Mouse (Mus musculus): ENCODE measurements around the gene Acbd5.
"Not testable (repeated sequence)": the region's sequence is repeated elsewhere in the genome, so short reads cannot be mapped to it uniquely, and the experiment has no call there.

The Acbd5 gene

GRCm38 (mm10) chr2:23067552-23068369 is at the start of gene Acbd5:
Acbd5 (plus strand) TSS chr2:23068167.
- peak; percentile 75 for DNase-seq (ENCODE audit: low read depth, low spot score)

GRCm38 (mm10) chr2:23019170-23019569 is 48.8 kb upstream of the Acbd5 start:
- no peak for DNase-seq (ENCODE audit: low read depth, low spot score)

- DNase-seq (ENCODE audit: low read depth, low spot score): no peak
These were observed 46.6 kb upstream of the Acbd5 start for GRCm38 (mm10) chr2:23021320-23021719.

GRCm38 (mm10) chr2:23021721-23022120 is 46.2 kb upstream of the Acbd5 start:
- no peak for DNase-seq (ENCODE audit: low read depth, low spot score)

- no peak for DNase-seq (ENCODE audit: low read depth, low spot score)
These were observed 44.9 kb upstream of the Acbd5 start for GRCm38 (mm10) chr2:23023023-23023422.

GRCm38 (mm10) chr2:23023714-23024282 is 44.2 kb upstream of the Acbd5 start:
- DNase-seq (ENCODE audit: low read depth, low spot score): no peak

GRCm38 (mm10) chr2:23026379-23026778 is 41.6 kb upstream of the Acbd5 start:
- no peak for DNase-seq (ENCODE audit: low read depth, low spot score)

GRCm38 (mm10) chr2:23028826-23029225 is 39.1 kb upstream of the Acbd5 start:
- no peak for DNase-seq (ENCODE audit: low read depth, low spot score)

- DNase-seq (ENCODE audit: low read depth, low spot score): no peak
These were observed 37.3 kb upstream of the Acbd5 start for GRCm38 (mm10) chr2:23030631-23031030.

- DNase-seq (ENCODE audit: low read depth, low spot score): no peak
These were observed 33.1 kb upstream of the Acbd5 start for GRCm38 (mm10) chr2:23034692-23035435.

GRCm38 (mm10) chr2:23035467-23035866 is 32.5 kb upstream of the Acbd5 start:
- no peak for DNase-seq (ENCODE audit: low read depth, low spot score)

GRCm38 (mm10) chr2:23039082-23040000 is 28.6 kb upstream of the Acbd5 start:
- no peak for DNase-seq (ENCODE audit: low read depth, low spot score)

- peak; percentile 85 for DNase-seq (ENCODE audit: low read depth, low spot score)
These were observed 27.8 kb upstream of the Acbd5 start, which contains the start of gene Abi1 for GRCm38 (mm10) chr2:23040001-23040646. Abi1 (minus strand) TSS chr2:23040241.

GRCm38 (mm10) chr2:23040690-23041089 is 27.3 kb upstream of the Acbd5 start:
- DNase-seq (ENCODE audit: low read depth, low spot score): not testable (repeated sequence)

- no peak for DNase-seq (ENCODE audit: low read depth, low spot score)
These were observed 26.5 kb upstream of the Acbd5 start for GRCm38 (mm10) chr2:23041457-23041856.

- no peak for DNase-seq (ENCODE audit: low read depth, low spot score)
These were observed 25.8 kb upstream of the Acbd5 start for GRCm38 (mm10) chr2:23042189-23042588.

GRCm38 (mm10) chr2:23045703-23046102 is 22.3 kb upstream of the Acbd5 start:
- no peak for DNase-seq (ENCODE audit: low read depth, low spot score)

- DNase-seq (ENCODE audit: low read depth, low spot score): no peak
These were observed 20.0 kb upstream of the Acbd5 start for GRCm38 (mm10) chr2:23048006-23048405.

- DNase-seq (ENCODE audit: low read depth, low spot score): no peak
These were observed 16.1 kb upstream of the Acbd5 start for GRCm38 (mm10) chr2:23051890-23052289.

GRCm38 (mm10) chr2:23052523-23052922 is 15.4 kb upstream of the Acbd5 start:
- DNase-seq (ENCODE audit: low read depth, low spot score): no peak

- no peak for DNase-seq (ENCODE audit: low read depth, low spot score)
These were observed 387 bp downstream of the Acbd5 start for GRCm38 (mm10) chr2:23068370-23068737.

Measured in WW6 (cell line).